Comparison of ENCODE assay signal across 16 mouse cellular contexts in genomic region chr1:18190714-18191712, GRCm38 (mm10). TPM values are rescaled to one million over a fixed set of nuclear protein-coding genes. Genes with fewer than 3 reads are reported as not detected.
DNase-seq lines count a peak whose midpoint lies in the region; ATAC-seq lines count a peak whose summit lies in the region.
"Had no signal": no experiment of that assay in that cellular context is flagged by ENCODE, and none has a peak within 500 bp of the region (broad histone marks: within the 10 kb centered on the region; RNA-seq: fewer than 3 reads in every experiment).

No protein-coding gene starts in this region.

- no peak overlapping the region for H3K4me3 ChIP-seq in forebrain, embryonic 11.5 days (ENCODE audit: low read depth, low read length)
- no peak overlapping the region for H3K4me3 ChIP-seq in forebrain, embryonic 10.5 days
- H3K4me3 ChIP-seq in forebrain, embryonic 12.5 days (replicated peaks): no peak overlapping the region
- no peak overlapping the region for H3K4me3 ChIP-seq in hindbrain, embryonic 14.5 days (replicated peaks; ENCODE audit: low read length)
- H3K4me3 ChIP-seq in neural tube, embryonic 14.5 days (ENCODE audit: low read depth, low read length): no peak overlapping the region
- H3K4me3 ChIP-seq: limb, embryonic 13.5 days; liver, embryonic 15.5 days; stomach, embryonic 15.5 days had no signal

- peak; percentile 44 for DNase-seq in forebrain, embryonic 11.5 days (ENCODE audit: low spot score)
- DNase-seq in forebrain, embryonic 10.5 days (ENCODE audit: extremely low spot score, low spot score): no peak
- DNase-seq in hindbrain, embryonic 14.5 days (ENCODE audit: low spot score): peak; percentile 38
- DNase-seq in c-Kit-positive CD71-positive TER-119-positive erythroid progenitor cells, embryonic 14.5 days (ENCODE audit: low spot score): no peak
- DNase-seq in kidney, postnatal 36 days: no peak
- DNase-seq: B cell, adult 2 months; cerebellum, adult 2 months; kidney, adult 9 months; lung, postnatal 14 days had no signal

- H3K9ac ChIP-seq in forebrain, embryonic 11.5 days (ENCODE audit: low read length): no peak overlapping the region
- H3K9ac ChIP-seq in forebrain, embryonic 12.5 days: no peak overlapping the region
- no peak overlapping the region for H3K9ac ChIP-seq in hindbrain, embryonic 14.5 days
- no peak overlapping the region for H3K9ac ChIP-seq in neural tube, embryonic 14.5 days (replicated peaks; ENCODE audit: low read depth, low read length)
- H3K9ac ChIP-seq: limb, embryonic 13.5 days; liver, embryonic 15.5 days; stomach, embryonic 15.5 days had no signal

- H3K9me3 ChIP-seq in forebrain, embryonic 11.5 days (ENCODE audit: control insufficient read depth, low read length): no peaks in the 10 kb centered on the region
- no peaks in the 10 kb centered on the region for H3K9me3 ChIP-seq in forebrain, embryonic 10.5 days
- no peaks in the 10 kb centered on the region for H3K9me3 ChIP-seq in forebrain, embryonic 12.5 days
- no peaks in the 10 kb centered on the region for H3K9me3 ChIP-seq in hindbrain, embryonic 14.5 days (ENCODE audit: control insufficient read depth, low read length)
- H3K9me3 ChIP-seq in neural tube, embryonic 14.5 days (ENCODE audit: control insufficient read depth, low read length): no peaks in the 10 kb centered on the region
- H3K9me3 ChIP-seq: limb, embryonic 13.5 days; liver, embryonic 15.5 days; stomach, embryonic 15.5 days had no signal

- no peak overlapping the region for H3K4me2 ChIP-seq in forebrain, embryonic 11.5 days (ENCODE audit: low read depth, low read length, severe bottlenecking)
- no peak overlapping the region for H3K4me2 ChIP-seq in forebrain, embryonic 12.5 days
- H3K4me2 ChIP-seq in hindbrain, embryonic 14.5 days (replicated peaks): no peak overlapping the region
- no peak overlapping the region for H3K4me2 ChIP-seq in neural tube, embryonic 14.5 days (ENCODE audit: low read depth, low read length)
- H3K4me2 ChIP-seq: limb, embryonic 13.5 days; liver, embryonic 15.5 days; stomach, embryonic 15.5 days had no signal

- H3K36me3 ChIP-seq in forebrain, embryonic 11.5 days (ENCODE audit: control insufficient read depth, insufficient read depth, low read length): no peaks in the 10 kb centered on the region
- no peaks in the 10 kb centered on the region for H3K36me3 ChIP-seq in forebrain, embryonic 10.5 days (replicated peaks)
- H3K36me3 ChIP-seq in forebrain, embryonic 12.5 days (replicated peaks): no peaks in the 10 kb centered on the region
- no peaks in the 10 kb centered on the region for H3K36me3 ChIP-seq in hindbrain, embryonic 14.5 days (replicated peaks; ENCODE audit: control insufficient read depth, insufficient read depth)
- no peaks in the 10 kb centered on the region for H3K36me3 ChIP-seq in neural tube, embryonic 14.5 days (ENCODE audit: control insufficient read depth, insufficient read depth, low read length)
- H3K36me3 ChIP-seq: limb, embryonic 13.5 days; liver, embryonic 15.5 days; stomach, embryonic 15.5 days had no signal

- no peak overlapping the region for H3K27ac ChIP-seq in forebrain, embryonic 11.5 days (ENCODE audit: low read depth, low read length)
- H3K27ac ChIP-seq in forebrain, embryonic 10.5 days: no peak overlapping the region
- peak overlapping the region; percentile 53; the same call in 1 of the 2 replicates for H3K27ac ChIP-seq in forebrain, embryonic 12.5 days
- no peak overlapping the region for H3K27ac ChIP-seq in hindbrain, embryonic 14.5 days
- H3K27ac ChIP-seq in neural tube, embryonic 14.5 days (ENCODE audit: low read depth, low read length): no peak overlapping the region
- H3K27ac ChIP-seq: limb, embryonic 13.5 days; liver, embryonic 15.5 days; stomach, embryonic 15.5 days had no signal

- no peaks in the 10 kb centered on the region for H3K27me3 ChIP-seq in forebrain, embryonic 11.5 days (ENCODE audit: control insufficient read depth, insufficient read depth, low read length)
- H3K27me3 ChIP-seq in forebrain, embryonic 10.5 days (ENCODE audit: poor library complexity, severe bottlenecking): no peaks in the 10 kb centered on the region
- H3K27me3 ChIP-seq in forebrain, embryonic 12.5 days: no peaks in the 10 kb centered on the region
- H3K27me3 ChIP-seq in hindbrain, embryonic 14.5 days (ENCODE audit: control insufficient read depth, insufficient read depth, low read length): no peaks in the 10 kb centered on the region
- no peaks in the 10 kb centered on the region for H3K27me3 ChIP-seq in neural tube, embryonic 14.5 days (ENCODE audit: control insufficient read depth, insufficient read depth, low read length)
- H3K27me3 ChIP-seq: limb, embryonic 13.5 days; liver, embryonic 15.5 days; stomach, embryonic 15.5 days had no signal

- ATAC-seq in forebrain, embryonic 11.5 days (replicated peaks; ENCODE audit: low FRiP score): peak; percentile 67
- ATAC-seq in forebrain, embryonic 12.5 days (ENCODE audit: low FRiP score): peak; percentile 77
- peak; percentile 81 for ATAC-seq in hindbrain, embryonic 14.5 days (ENCODE audit: low FRiP score)
- ATAC-seq in neural tube, embryonic 14.5 days (ENCODE audit: low read depth): peak; percentile 66

- WGBS in forebrain, embryonic 11.5 days: 0% methylated on average over 1 of the region's 1 CpGs
- 5% methylated on average over 1 of the region's 1 CpGs for WGBS in forebrain, embryonic 10.5 days
- 8% methylated on average over 1 of the region's 1 CpGs for WGBS in forebrain, embryonic 12.5 days
- 20% methylated on average over 1 of the region's 1 CpGs for WGBS in hindbrain, embryonic 14.5 days
- WGBS in neural tube, embryonic 14.5 days: 0% methylated on average over 1 of the region's 1 CpGs

- H3K4me1 ChIP-seq in forebrain, embryonic 11.5 days (replicated peaks; ENCODE audit: control insufficient read depth, insufficient read depth, low read length): 0 out of 2 replicates have a peak, but pooled peaks cover 2% of the 10 kb centered on the region
- peaks cover 16% of the 10 kb centered on the region for H3K4me1 ChIP-seq in forebrain, embryonic 10.5 days
- peaks cover 10% of the 10 kb centered on the region; the same call in 1 of the 2 replicates for H3K4me1 ChIP-seq in forebrain, embryonic 12.5 days
- H3K4me1 ChIP-seq in hindbrain, embryonic 14.5 days (replicated peaks; ENCODE audit: control insufficient read depth, insufficient read depth, low read length): peaks cover 3% of the 10 kb centered on the region; the same call in 1 of the 2 replicates
- 0 out of 2 replicates have a peak, but pooled peaks cover 3% of the 10 kb centered on the region for H3K4me1 ChIP-seq in neural tube, embryonic 14.5 days (ENCODE audit: control insufficient read depth, insufficient read depth, low read length)
- H3K4me1 ChIP-seq: limb, embryonic 13.5 days; liver, embryonic 15.5 days; stomach, embryonic 15.5 days had no signal

RNA-seq across cellular contexts. Expression of gene Crisp4, which starts 45.3 kb away (rescaled TPM):
- not detected in 2 replicates for polyA plus RNA-seq in forebrain, embryonic 11.5 days (2014; fragmentation: Nextera tagmentation; extraction: Ambion mirVana)
- not detected in 2 replicates for polyA plus RNA-seq in forebrain, embryonic 10.5 days (2016; fragmentation: Nextera tagmentation; extraction: Ambion mirVana)
- polyA plus RNA-seq in forebrain, embryonic 12.5 days (2016; fragmentation: Nextera tagmentation; extraction: Ambion mirVana): not detected in 2 replicates
- not detected in 2 replicates for polyA plus RNA-seq in hindbrain, embryonic 14.5 days (2014; fragmentation: Nextera tagmentation; extraction: Ambion mirVana)
- polyA plus RNA-seq in neural tube, embryonic 14.5 days (2014; fragmentation: Nextera tagmentation; extraction: Ambion mirVana): not detected in 2 replicates
- polyA plus RNA-seq: cerebellum, adult 2 months; heart, embryonic 14.5 days; limb, embryonic 13.5 days; liver, embryonic 15.5 days; neural tube, embryonic 11.5 days; stomach, embryonic 15.5 days had no signal

RNA-seq across cellular contexts. Expression of gene Defb18, which starts 46.2 kb away (rescaled TPM):
- not detected in 2 replicates for polyA plus RNA-seq in forebrain, embryonic 11.5 days (2014; fragmentation: Nextera tagmentation; extraction: Ambion mirVana)
- not detected in 2 replicates for polyA plus RNA-seq in forebrain, embryonic 10.5 days (2016; fragmentation: Nextera tagmentation; extraction: Ambion mirVana)
- polyA plus RNA-seq in forebrain, embryonic 12.5 days (2016; fragmentation: Nextera tagmentation; extraction: Ambion mirVana): not detected in 2 replicates
- not detected in 2 replicates for polyA plus RNA-seq in hindbrain, embryonic 14.5 days (2014; fragmentation: Nextera tagmentation; extraction: Ambion mirVana)
- not detected in 2 replicates for polyA plus RNA-seq in neural tube, embryonic 14.5 days (2014; fragmentation: Nextera tagmentation; extraction: Ambion mirVana)
- polyA plus RNA-seq: cerebellum, adult 2 months; heart, embryonic 14.5 days; limb, embryonic 13.5 days; liver, embryonic 15.5 days; neural tube, embryonic 11.5 days; stomach, embryonic 15.5 days had no signal

Comparison
In these comparisons a context has a peak if more than half of its experiments do, and no peak if none do; other contexts are left out.
1. DNase-seq: peak in forebrain, embryonic 11.5 days (single experiment) and hindbrain, embryonic 14.5 days (single experiment); none in forebrain, embryonic 10.5 days (single experiment), c-Kit-positive CD71-positive TER-119-positive erythroid progenitor cells, embryonic 14.5 days (single experiment) and kidney, postnatal 36 days (0 of 2).
2. Peak in every context shown above with its lines, with median percentiles within 50 percentile points of each other: ATAC-seq.